ENCODE assay signal across 21 mouse cellular contexts in the genomic region with DNA sequence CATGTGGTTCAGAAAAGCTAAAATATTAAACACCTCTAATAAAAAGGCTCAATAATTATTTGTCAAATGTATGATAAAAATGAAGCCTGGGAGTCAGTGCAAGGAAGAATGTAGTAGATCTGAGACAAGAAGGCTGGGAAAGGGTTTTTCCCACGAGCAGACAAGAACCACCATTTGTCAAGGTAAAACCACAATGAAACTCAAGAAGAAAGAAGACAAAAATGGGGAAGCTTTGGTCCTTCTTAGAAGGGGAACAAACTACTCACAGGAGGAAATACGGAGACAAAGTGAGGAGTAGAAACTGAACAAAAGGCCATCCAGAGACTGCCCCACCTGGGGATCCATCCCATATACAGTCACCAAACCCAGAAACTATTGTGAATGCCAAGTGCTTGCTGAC.
"Had no signal": no experiment of that assay in that cellular context is flagged by ENCODE, and none has a peak within 500 bp of the region (broad histone marks: within the 10 kb centered on the region; RNA-seq: fewer than 3 reads in every experiment).

No protein-coding gene starts in this region.

- H3K27ac ChIP-seq: liver, embryonic 13.5 days; liver, embryonic 15.5 days; lung, embryonic 15.5 days; macrophage; midbrain, embryonic 10.5 days; neural tube, embryonic 13.5 days; neural tube, embryonic 15.5 days had no signal

- H3K27me3 ChIP-seq: liver, embryonic 13.5 days; liver, embryonic 15.5 days; lung, embryonic 15.5 days; neural tube, embryonic 13.5 days; neural tube, embryonic 15.5 days had no signal

- H3K9ac ChIP-seq: liver, embryonic 13.5 days; liver, embryonic 15.5 days; liver, postnatal 0 days; lung, embryonic 15.5 days; neural tube, embryonic 13.5 days; neural tube, embryonic 15.5 days had no signal

- H3K4me2 ChIP-seq: liver, embryonic 13.5 days; liver, embryonic 15.5 days; lung, embryonic 15.5 days; neural tube, embryonic 13.5 days; neural tube, embryonic 15.5 days had no signal

- H3K4me3 ChIP-seq: liver, embryonic 13.5 days; liver, embryonic 15.5 days; lung, embryonic 15.5 days; midbrain, embryonic 10.5 days; myocyte; neural tube, embryonic 13.5 days; neural tube, embryonic 15.5 days had no signal

- H3K4me1 ChIP-seq: liver, embryonic 13.5 days; liver, embryonic 15.5 days; lung, embryonic 15.5 days; midbrain, embryonic 10.5 days; neural tube, embryonic 13.5 days; neural tube, embryonic 15.5 days had no signal

- H3K36me3 ChIP-seq: liver, embryonic 13.5 days; liver, embryonic 15.5 days; lung, embryonic 15.5 days; midbrain, embryonic 10.5 days; neural tube, embryonic 13.5 days; neural tube, embryonic 15.5 days had no signal

- ATAC-seq: liver, postnatal 0 days; lung, postnatal 0 days; midbrain, embryonic 16.5 days had no signal

- H3K9me3 ChIP-seq: liver, embryonic 13.5 days; liver, embryonic 15.5 days; lung, embryonic 15.5 days; midbrain, embryonic 10.5 days; neural tube, embryonic 13.5 days; neural tube, embryonic 15.5 days had no signal

- DNase-seq: liver, embryonic 13.5 days; liver, postnatal 0 days; lung, adult 2 months; lung, postnatal 14 days; lung, postnatal 36 days; midbrain, embryonic 14.5 days; retina, postnatal 1 day; right cerebral cortex, adult 18-20 months; right cerebral cortex, postnatal 25 days; thymus, adult 18-20 months; thymus, postnatal 14 days; thymus, postnatal 36 days had no signal
